ENCODE assay signal across 15 mouse cellular contexts in genomic region chr13:102491370-102491769, GRCm38 (mm10).
"Had no signal": no experiment of that assay in that cellular context is flagged by ENCODE, and none has a peak within 500 bp of the region (broad histone marks: within the 10 kb centered on the region; RNA-seq: fewer than 3 reads in every experiment).

No protein-coding gene starts in this region.

- DNase-seq: kidney, adult 2 months; kidney, postnatal 14 days; layer of hippocampus, adult 9-11 months; layer of hippocampus, postnatal 36 days; midbrain, embryonic 14.5 days; right cerebral cortex, adult 18-20 months; right cerebral cortex, postnatal 25 days; thymus, adult 2 months; thymus, postnatal 25 days had no signal

- H3K9me3 ChIP-seq: limb, embryonic 12.5 days; midbrain, embryonic 10.5 days; neural tube, embryonic 15.5 days had no signal

- H3K4me3 ChIP-seq: limb, embryonic 12.5 days; midbrain, embryonic 10.5 days; myocyte; neural tube, embryonic 15.5 days had no signal

- H3K27ac ChIP-seq: limb, embryonic 12.5 days; liver, embryonic 14.5 days; midbrain, embryonic 10.5 days; neural tube, embryonic 15.5 days had no signal

- H3K27me3 ChIP-seq: limb, embryonic 12.5 days; neural tube, embryonic 15.5 days had no signal

- H3K4me1 ChIP-seq: limb, embryonic 12.5 days had no signal

- H3K4me2 ChIP-seq: limb, embryonic 12.5 days; neural tube, embryonic 15.5 days had no signal

- H3K36me3 ChIP-seq: limb, embryonic 12.5 days; midbrain, embryonic 10.5 days; neural tube, embryonic 15.5 days had no signal

- ATAC-seq: intestine, embryonic 16.5 days had no signal

- H3K9ac ChIP-seq: limb, embryonic 12.5 days; liver, embryonic 14.5 days; neural tube, embryonic 15.5 days had no signal
